Mouse (Mus musculus) testis, adult 2 months (tissue): ENCODE measurements at regions not wholly inside any gene's neighbourhood (a gene's known extent, or its start where the extent isn't known, plus 50 kb on each side); places are given as distances from the start of the nearest gene placed in this dataset.

ENCODE experiments used
- CTCF ChIP-seq: fragments of 200-500 bp; IDR thresholded peaks from 2 replicates; pipeline ENCODE4 v1.5.1; 2012; ENCODE audit warnings: low read depth, mild to moderate bottlenecking, inconsistent platforms, low read length, moderate library complexity; ENCODE audit not compliant: control insufficient read depth, insufficient read depth, insufficient replicate concordance
- POLR2A ChIP-seq: fragments of 200-500 bp; IDR thresholded peaks from 2 replicates; pipeline ENCODE4 v1.6.1; 2012; ENCODE audit warnings: low read depth, mild to moderate bottlenecking, inconsistent platforms, low read length, moderate library complexity; ENCODE audit not compliant: control insufficient read depth

GRCm38 (mm10) chr10:16618752-16619151 lies 1104.3 kb upstream of the Cited2 start:
- TF ChIP-seq CTCF, result no peak
- no peak for TF ChIP-seq POLR2A
